Mouse (Mus musculus): ENCODE data around the gene Flt3. TPM values are rescaled to one million over a fixed set of nuclear protein-coding genes. Genes with fewer than 3 reads are reported as not detected.

The Flt3 gene
- polyA plus RNA-seq, 1 experiment from 2014 or later: 0.21 TPM

GRCm38 (mm10) chr5:147370276-147370675 is 30.0 kb downstream of the Flt3 start:
- no peak overlapping the region for H3K9ac ChIP-seq
- no peak for ATAC-seq (ENCODE audit: borderline replicate concordance, extremely low read depth, low FRiP score, low TSS enrichment)
- no peaks in the 10 kb centered on the region for H3K36me3 ChIP-seq
- H3K4me1 ChIP-seq: no peaks in the 10 kb centered on the region
- H3K9me3 ChIP-seq: no peaks in the 10 kb centered on the region
- 79% methylated on average over 8 of the region's 8 CpGs for WGBS
- no peak overlapping the region for H3K4me2 ChIP-seq
- H3K27me3 ChIP-seq: no peaks in the 10 kb centered on the region
- H3K27ac ChIP-seq: no peak overlapping the region
- no peak overlapping the region for H3K4me3 ChIP-seq

GRCm38 (mm10) chr5:147368221-147368620 is 32.1 kb downstream of the Flt3 start:
- ATAC-seq (ENCODE audit: borderline replicate concordance, extremely low read depth, low FRiP score, low TSS enrichment): no peak
- Histone ChIP-seq H3K9ac (no peak overlapping the region), H3K27ac (no peak overlapping the region), H3K4me3 (no peak overlapping the region), H3K36me3 (no peaks in the 10 kb centered on the region), H3K4me2 (no peak overlapping the region), H3K4me1 (no peaks in the 10 kb centered on the region), H3K27me3 (no peaks in the 10 kb centered on the region), H3K9me3 (no peaks in the 10 kb centered on the region)
- 94% methylated on average over 6 of the region's 6 CpGs for WGBS

- Histone ChIP-seq H3K9ac (no peak overlapping the region), H3K36me3 (no peaks in the 10 kb centered on the region), H3K4me2 (no peak overlapping the region), H3K4me1 (no peaks in the 10 kb centered on the region), H3K27ac (no peak overlapping the region), H3K4me3 (no peak overlapping the region), H3K9me3 (no peaks in the 10 kb centered on the region), H3K27me3 (no peaks in the 10 kb centered on the region)
- ATAC-seq (ENCODE audit: borderline replicate concordance, extremely low read depth, low FRiP score, low TSS enrichment): no peak
- WGBS: 37% methylated on average over 16 of the region's 16 CpGs
Measured at GRCm38 (mm10) chr5:147365995-147366765, 34.1 kb downstream of the Flt3 start.

GRCm38 (mm10) chr5:147363054-147363453 is 37.2 kb downstream of the Flt3 start:
- ATAC-seq (ENCODE audit: borderline replicate concordance, extremely low read depth, low FRiP score, low TSS enrichment): no peak
- 67% methylated on average over 12 of the region's 12 CpGs for WGBS

GRCm38 (mm10) chr5:147358481-147358880 is 41.8 kb downstream of the Flt3 start:
- ATAC-seq (ENCODE audit: borderline replicate concordance, extremely low read depth, low FRiP score, low TSS enrichment): no peak
- Histone ChIP-seq H3K4me1 (no peaks in the 10 kb centered on the region), H3K27me3 (no peaks in the 10 kb centered on the region), H3K36me3 (no peaks in the 10 kb centered on the region), H3K4me2 (no peak overlapping the region), H3K27ac (no peak overlapping the region), H3K9ac (no peak overlapping the region), H3K9me3 (no peaks in the 10 kb centered on the region), H3K4me3 (no peak overlapping the region)
- WGBS: 83% methylated on average over 11 of the region's 11 CpGs

More at GRCm38 (mm10) chr5:147363054-147363453, 37.2 kb downstream of the Flt3 start:
- H3K27me3 ChIP-seq: no peaks in the 10 kb centered on the region
- no peaks in the 10 kb centered on the region for H3K36me3 ChIP-seq
- H3K4me3 ChIP-seq: no peak overlapping the region
- H3K9ac ChIP-seq: no peak overlapping the region
- no peak overlapping the region for H3K27ac ChIP-seq
- no peaks in the 10 kb centered on the region for H3K4me1 ChIP-seq
- no peak overlapping the region for H3K4me2 ChIP-seq
- no peaks in the 10 kb centered on the region for H3K9me3 ChIP-seq

GRCm38 (mm10) chr5:147357536-147357935 is 42.8 kb downstream of the Flt3 start:
- H3K4me2 ChIP-seq: no peak overlapping the region
- H3K4me3 ChIP-seq: no peak overlapping the region
- no peaks in the 10 kb centered on the region for H3K36me3 ChIP-seq
- WGBS: 49% methylated on average over 3 of the region's 3 CpGs
- no peaks in the 10 kb centered on the region for H3K27me3 ChIP-seq
- H3K9me3 ChIP-seq: no peaks in the 10 kb centered on the region
- no peak overlapping the region for H3K27ac ChIP-seq
- no peak overlapping the region for H3K9ac ChIP-seq
- H3K4me1 ChIP-seq: no peaks in the 10 kb centered on the region
- no peak for ATAC-seq (ENCODE audit: borderline replicate concordance, extremely low read depth, low FRiP score, low TSS enrichment)

GRCm38 (mm10) chr5:147356260-147357055 is 43.8 kb downstream of the Flt3 start:
- no peaks in the 10 kb centered on the region for H3K27me3 ChIP-seq
- H3K9ac ChIP-seq: no peak overlapping the region
- no peak overlapping the region for H3K4me2 ChIP-seq
- no peaks in the 10 kb centered on the region for H3K9me3 ChIP-seq
- no peaks in the 10 kb centered on the region for H3K36me3 ChIP-seq
- no peak overlapping the region for H3K27ac ChIP-seq
- H3K4me1 ChIP-seq: no peaks in the 10 kb centered on the region
- WGBS: 84% methylated on average over 13 of the region's 13 CpGs
- H3K4me3 ChIP-seq: no peak overlapping the region
- no peak for ATAC-seq (ENCODE audit: borderline replicate concordance, extremely low read depth, low FRiP score, low TSS enrichment)

- H3K4me1 ChIP-seq: no peaks in the 10 kb centered on the region
- no peak overlapping the region for H3K9ac ChIP-seq
- H3K27ac ChIP-seq: no peak overlapping the region
- ATAC-seq (ENCODE audit: borderline replicate concordance, extremely low read depth, low FRiP score, low TSS enrichment): no peak
- H3K36me3 ChIP-seq: no peaks in the 10 kb centered on the region
- 50% methylated on average over 3 of the region's 3 CpGs for WGBS
- no peak overlapping the region for H3K4me3 ChIP-seq
- H3K9me3 ChIP-seq: no peaks in the 10 kb centered on the region
- no peak overlapping the region for H3K4me2 ChIP-seq
- no peaks in the 10 kb centered on the region for H3K27me3 ChIP-seq
Measured at GRCm38 (mm10) chr5:147355788-147356187, 44.5 kb downstream of the Flt3 start.

GRCm38 (mm10) chr5:147354985-147355384 is 45.3 kb downstream of the Flt3 start:
- H3K9me3 ChIP-seq: no peaks in the 10 kb centered on the region
- WGBS: 76% methylated on average over 8 of the region's 8 CpGs
- no peak overlapping the region for H3K4me2 ChIP-seq
- no peaks in the 10 kb centered on the region for H3K27me3 ChIP-seq
- H3K4me3 ChIP-seq: no peak overlapping the region
- no peak overlapping the region for H3K27ac ChIP-seq
- no peaks in the 10 kb centered on the region for H3K4me1 ChIP-seq
- no peak overlapping the region for H3K9ac ChIP-seq
- ATAC-seq (ENCODE audit: borderline replicate concordance, extremely low read depth, low FRiP score, low TSS enrichment): no peak
- H3K36me3 ChIP-seq: no peaks in the 10 kb centered on the region

GRCm38 (mm10) chr5:147354161-147354780 is 46.0 kb downstream of the Flt3 start:
- no peak overlapping the region for H3K4me2 ChIP-seq
- H3K4me3 ChIP-seq: no peak overlapping the region
- H3K36me3 ChIP-seq: no peaks in the 10 kb centered on the region
- H3K9ac ChIP-seq: no peak overlapping the region
- no peak for ATAC-seq (ENCODE audit: borderline replicate concordance, extremely low read depth, low FRiP score, low TSS enrichment)
- H3K27me3 ChIP-seq: no peaks in the 10 kb centered on the region
- WGBS: 57% methylated on average over 17 of the region's 17 CpGs
- H3K4me1 ChIP-seq: no peaks in the 10 kb centered on the region
- H3K9me3 ChIP-seq: no peaks in the 10 kb centered on the region
- no peak overlapping the region for H3K27ac ChIP-seq

- H3K27ac ChIP-seq: no peak overlapping the region
- H3K27me3 ChIP-seq: no peaks in the 10 kb centered on the region
- H3K4me2 ChIP-seq: no peak overlapping the region
- H3K4me3 ChIP-seq: no peak overlapping the region
- H3K4me1 ChIP-seq: no peaks in the 10 kb centered on the region
- no peak for ATAC-seq (ENCODE audit: borderline replicate concordance, extremely low read depth, low FRiP score, low TSS enrichment)
- H3K9ac ChIP-seq: no peak overlapping the region
- WGBS: 82% methylated on average over 8 of the region's 8 CpGs
- no peaks in the 10 kb centered on the region for H3K36me3 ChIP-seq
- H3K9me3 ChIP-seq: no peaks in the 10 kb centered on the region
Measured at GRCm38 (mm10) chr5:147351931-147352330, 48.4 kb downstream of the Flt3 start.

- WGBS: 76% methylated on average over 1 of the region's 1 CpGs
Measured at GRCm38 (mm10) chr5:147345981-147346380, 54.3 kb downstream of the Flt3 start.

More at GRCm38 (mm10) chr5:147345981-147346380, 54.3 kb downstream of the Flt3 start:
- Histone ChIP-seq H3K27me3 (no peaks in the 10 kb centered on the region), H3K4me2 (no peak overlapping the region), H3K9me3 (no peaks in the 10 kb centered on the region), H3K36me3 (no peaks in the 10 kb centered on the region), H3K27ac (no peak overlapping the region), H3K4me3 (no peak overlapping the region), H3K9ac (no peak overlapping the region), H3K4me1 (no peaks in the 10 kb centered on the region)
- no peak for ATAC-seq (ENCODE audit: borderline replicate concordance, extremely low read depth, low FRiP score, low TSS enrichment)
